20 mouse cellular contexts compared by ENCODE assay signal in the genomic region with DNA sequence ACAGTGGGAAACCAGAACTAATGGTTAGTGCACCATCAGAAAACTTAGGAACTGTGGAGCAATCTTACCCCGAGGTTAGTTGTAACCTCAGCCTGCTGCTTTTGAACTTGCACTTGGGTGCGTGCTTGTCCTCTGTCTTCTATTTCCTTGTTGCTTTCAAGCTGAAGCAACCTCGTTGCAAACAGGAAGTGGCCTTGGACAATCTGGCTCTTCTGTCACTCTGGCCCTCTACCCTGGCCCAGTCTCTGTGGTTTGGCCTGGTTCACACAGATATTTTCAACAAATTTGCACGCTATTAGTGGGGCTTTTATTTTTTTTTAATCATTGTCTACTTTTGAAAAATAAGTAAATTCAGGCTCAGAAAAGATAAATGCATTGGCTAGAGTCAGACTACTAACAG.
DNase-seq lines count a peak whose midpoint lies in the region; ATAC-seq lines count a peak whose summit lies in the region.
"Had no signal": no experiment of that assay in that cellular context is flagged by ENCODE, and none has a peak within 500 bp of the region (broad histone marks: within the 10 kb centered on the region; RNA-seq: fewer than 3 reads in every experiment).

No protein-coding gene starts in this region.

- DNase-seq in heart, adult 8-10 months (ENCODE audit: low spot score) = peak; percentile 40
- no peak for DNase-seq in heart, postnatal 4 days
- DNase-seq in kidney, postnatal 10 days = peak; percentile 32
- peak; percentile 26 for DNase-seq in Muller cell, postnatal 12 days (ENCODE audit: inconsistent ontology term)
- peak; percentile 49 for DNase-seq in kidney, postnatal 14 days
- no peak for DNase-seq in natural killer cell, adult 2 months (ENCODE audit: low spot score in 2 of 2)
- DNase-seq: cerebellum, adult 11 months; cerebellum, adult 9-11 months; heart, postnatal 36 days; left cerebral cortex, postnatal 4 days; right cerebral cortex, postnatal 14 days had no signal

- WGBS in kidney, embryonic 16.5 days = 57% methylated on average over 4 of the region's 4 CpGs

- H3K9me3 ChIP-seq in kidney, embryonic 16.5 days (ENCODE audit: low read length) = no peaks in the 10 kb centered on the region
- H3K9me3 ChIP-seq: embryonic facial prominence, embryonic 10.5 days; forebrain, embryonic 10.5 days; hindbrain, embryonic 15.5 days; limb, embryonic 15.5 days; neural tube, embryonic 15.5 days had no signal

- no peak for ATAC-seq in kidney, embryonic 16.5 days (ENCODE audit: low FRiP score, low TSS enrichment)
- ATAC-seq: forebrain, embryonic 16.5 days had no signal

- H3K4me3 ChIP-seq in kidney, embryonic 16.5 days (ENCODE audit: low read length) = no peak overlapping the region
- H3K4me3 ChIP-seq: embryonic facial prominence, embryonic 10.5 days; forebrain, embryonic 10.5 days; hindbrain, embryonic 15.5 days; limb, embryonic 15.5 days; neural tube, embryonic 15.5 days had no signal

- no peaks in the 10 kb centered on the region for H3K27me3 ChIP-seq in kidney, embryonic 16.5 days (ENCODE audit: insufficient read depth, low read length)
- H3K27me3 ChIP-seq: hindbrain, embryonic 15.5 days; limb, embryonic 15.5 days; neural tube, embryonic 15.5 days had no signal

- H3K36me3 ChIP-seq in kidney, embryonic 16.5 days (ENCODE audit: insufficient read depth, low read length) = no peaks in the 10 kb centered on the region
- H3K36me3 ChIP-seq: embryonic facial prominence, embryonic 10.5 days; forebrain, embryonic 10.5 days; hindbrain, embryonic 15.5 days; limb, embryonic 15.5 days; neural tube, embryonic 15.5 days had no signal

- no peak overlapping the region for H3K9ac ChIP-seq in kidney, embryonic 16.5 days (replicated peaks; ENCODE audit: low read length)
- H3K9ac ChIP-seq: hindbrain, embryonic 15.5 days; limb, embryonic 15.5 days; liver, embryonic 14.5 days; neural tube, embryonic 15.5 days had no signal

- peaks cover 23% of the 10 kb centered on the region for H3K4me1 ChIP-seq in kidney, embryonic 16.5 days (ENCODE audit: insufficient read depth, low read length)
- H3K4me1 ChIP-seq: hindbrain, embryonic 15.5 days had no signal

- H3K27ac ChIP-seq in kidney, embryonic 16.5 days (ENCODE audit: low read length) = no peak overlapping the region
- H3K27ac ChIP-seq: embryonic facial prominence, embryonic 10.5 days; forebrain, embryonic 10.5 days; hindbrain, embryonic 15.5 days; limb, embryonic 15.5 days; liver, embryonic 14.5 days; neural tube, embryonic 15.5 days had no signal

- no peak overlapping the region for H3K4me2 ChIP-seq in kidney, embryonic 16.5 days (replicated peaks; ENCODE audit: low read depth, low read length)
- H3K4me2 ChIP-seq: hindbrain, embryonic 15.5 days; limb, embryonic 15.5 days; midbrain, embryonic 11.5 days; neural tube, embryonic 15.5 days had no signal

Comparison
In these comparisons a context has a peak if more than half of its experiments do, and no peak if none do; other contexts are left out.
1. DNase-seq: peak in heart, adult 8-10 months (single experiment), kidney, postnatal 10 days (single experiment), Muller cell, postnatal 12 days (single experiment) and kidney, postnatal 14 days (single experiment); none in heart, postnatal 4 days (single experiment) and natural killer cell, adult 2 months (0 of 2).